Mouse (Mus musculus): Measurements from ENCODE around the gene Ltb.

GRCm38 (mm10) chr17:35237504-35237903 is 43.3 kb downstream of the Ltb start:
- TF ChIP-seq CTCF (IDR thresholded peaks at IDR 0.05; ENCODE audit: borderline replicate concordance, insufficient read depth, low read depth, low read length) = no peak
- TF ChIP-seq POLR2A (IDR thresholded peaks at IDR 0.05; ENCODE audit: borderline replicate concordance, insufficient read depth, low read length) = no peak
